Mouse (Mus musculus): ENCODE data around the gene Insl3. TPM values are rescaled to one million over a fixed set of nuclear protein-coding genes. Genes with fewer than 3 reads are reported as not detected.
"Not testable (repeated sequence)": the region's sequence is repeated elsewhere in the genome, so short reads cannot be mapped to it uniquely, and the experiment has no call there.

Insl3 gene
- polyA plus RNA-seq, 1 experiment from 2014 or later, result not detected

DNA sequence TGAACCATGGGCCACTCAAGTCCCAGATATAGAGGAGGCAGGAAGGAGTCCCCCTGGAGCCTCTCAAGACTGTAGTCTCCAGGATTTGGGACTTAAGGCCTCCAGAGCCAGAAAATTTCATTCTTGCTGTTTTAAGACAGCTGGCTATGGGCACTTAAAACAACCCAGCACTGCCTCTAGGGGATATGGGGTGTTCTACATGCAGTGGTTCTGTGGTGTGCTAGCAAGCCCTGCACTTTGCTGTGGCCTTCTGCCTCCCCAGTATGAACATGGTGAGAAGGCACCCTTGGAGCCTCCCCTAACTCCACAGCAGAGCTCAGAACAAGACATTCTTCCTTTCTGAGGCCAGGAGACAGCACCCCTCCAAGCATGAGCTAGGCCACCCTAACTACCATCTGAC lies 49.3 kb downstream of the Insl3 start:
- H3K9me3 ChIP-seq (ENCODE audit: control insufficient read depth, low read length); H3K9ac ChIP-seq (replicated peaks; ENCODE audit: low read length); H3K27me3 ChIP-seq (ENCODE audit: control insufficient read depth, insufficient read depth, low read length); H3K4me3 ChIP-seq (replicated peaks; ENCODE audit: low read depth, low read length); H3K36me3 ChIP-seq (ENCODE audit: control insufficient read depth, insufficient read depth, low read length); H3K27ac ChIP-seq (replicated peaks; ENCODE audit: low read depth, low read length); DNase-seq; ATAC-seq (ENCODE audit: low FRiP score, low TSS enrichment); H3K4me2 ChIP-seq (ENCODE audit: low read length); H3K4me1 ChIP-seq (ENCODE audit: control insufficient read depth, insufficient read depth, low read length): not testable (repeated sequence)

Other genes with a start within 250 kb of the Insl3 start
- gene Abhd8, start 225.6 kb upstream of the Insl3 start, polyA plus RNA-seq (2014; fragmentation: Nextera tagmentation; extraction: Ambion mirVana), result 119 and 133 TPM in 2 replicates
- gene Mrpl34, start 224.3 kb upstream of the Insl3 start, polyA plus RNA-seq (2014; fragmentation: Nextera tagmentation; extraction: Ambion mirVana), result 199 and 222 TPM in 2 replicates
- 213 and 233 TPM in 2 replicates for gene Dda1, start 220.0 kb upstream of the Insl3 start, polyA plus RNA-seq (2014; fragmentation: Nextera tagmentation; extraction: Ambion mirVana)
- gene Ano8, start 203.3 kb upstream of the Insl3 start, polyA plus RNA-seq (2014; fragmentation: Nextera tagmentation; extraction: Ambion mirVana), result 7.7 and 9.4 TPM in 2 replicates
- 4.9 and 5.2 TPM in 2 replicates for gene Gtpbp3, start 201.1 kb upstream of the Insl3 start, polyA plus RNA-seq (2014; fragmentation: Nextera tagmentation; extraction: Ambion mirVana)
- 3.6 and 4.1 TPM in 2 replicates for gene Plvap, start 177.5 kb upstream of the Insl3 start, polyA plus RNA-seq (2014; fragmentation: Nextera tagmentation; extraction: Ambion mirVana)
- gene Ccdc194, start 163.5 kb upstream of the Insl3 start, polyA plus RNA-seq (2014; fragmentation: Nextera tagmentation; extraction: Ambion mirVana), result not detected in 2 replicates
- gene Bst2, start 151.8 kb upstream of the Insl3 start, polyA plus RNA-seq (2014; fragmentation: Nextera tagmentation; extraction: Ambion mirVana), result 0.86 and 7.9 TPM in 2 replicates
- gene Mvb12a, start 146.3 kb upstream of the Insl3 start, polyA plus RNA-seq (2014; fragmentation: Nextera tagmentation; extraction: Ambion mirVana), result 54.6 and 61.5 TPM in 2 replicates
- not detected in 2 replicates for gene Tmem221, start 130.3 kb upstream of the Insl3 start, polyA plus RNA-seq (2014; fragmentation: Nextera tagmentation; extraction: Ambion mirVana)
- gene Nxnl1, start 122.6 kb upstream of the Insl3 start, polyA plus RNA-seq (2014; fragmentation: Nextera tagmentation; extraction: Ambion mirVana), result not detected in 2 replicates
- 33.5 and 41.6 TPM in 2 replicates for gene Slc27a1, start 120.3 kb upstream of the Insl3 start, polyA plus RNA-seq (2014; fragmentation: Nextera tagmentation; extraction: Ambion mirVana)
- 241 and 269 TPM in 2 replicates for gene Pgls, start 97.0 kb upstream of the Insl3 start, polyA plus RNA-seq (2014; fragmentation: Nextera tagmentation; extraction: Ambion mirVana)
- 6.3 and 8.5 TPM in 2 replicates for gene Fam129c, start 91.6 kb upstream of the Insl3 start, polyA plus RNA-seq (2014; fragmentation: Nextera tagmentation; extraction: Ambion mirVana)
- gene Colgalt1, start 78.2 kb upstream of the Insl3 start, polyA plus RNA-seq (2014; fragmentation: Nextera tagmentation; extraction: Ambion mirVana), result 60.4 and 70.3 TPM in 2 replicates
- gene Unc13a, start 17.5 kb upstream of the Insl3 start, polyA plus RNA-seq (2014; fragmentation: Nextera tagmentation; extraction: Ambion mirVana), result 17.4 and 18.9 TPM in 2 replicates
- 2.5 and 3.6 TPM in 2 replicates for gene Jak3, start 12.9 kb upstream of the Insl3 start, polyA plus RNA-seq (2014; fragmentation: Nextera tagmentation; extraction: Ambion mirVana)
- gene B3gnt3, start 12.6 kb downstream of the Insl3 start, polyA plus RNA-seq (2014; fragmentation: Nextera tagmentation; extraction: Ambion mirVana), result 0.11 and 0.20 TPM in 2 replicates
- gene Fcho1, start 36.5 kb downstream of the Insl3 start, polyA plus RNA-seq (2014; fragmentation: Nextera tagmentation; extraction: Ambion mirVana), result 66.5 and 74.6 TPM in 2 replicates
- 9.8 and 12.6 TPM in 2 replicates for gene Zfp709, start 192.8 kb downstream of the Insl3 start, polyA plus RNA-seq (2014; fragmentation: Nextera tagmentation; extraction: Ambion mirVana)
- gene Zfp882, start 219.4 kb downstream of the Insl3 start, polyA plus RNA-seq (2014; fragmentation: Nextera tagmentation; extraction: Ambion mirVana), result 18.8 and 19.4 TPM in 2 replicates
- 36.9 and 42.3 TPM in 2 replicates for gene Zfp617, start 219.4 kb downstream of the Insl3 start, polyA plus RNA-seq (2014; fragmentation: Nextera tagmentation; extraction: Ambion mirVana)

Data from midbrain, embryonic 14.5 days (tissue).